Mouse (Mus musculus) granulocyte monocyte progenitor cell, adult 5-6 weeks (primary cell): ENCODE data around the gene Maneal. TPM values are rescaled to one million over a fixed set of nuclear protein-coding genes. Genes with fewer than 3 reads are reported as not detected.

Source experiments
- ATAC-seq: replicated peaks from 2 replicates; pipeline ENCODE4 v1.8.0; 2016; ENCODE audit warnings: mild to moderate bottlenecking, moderate TSS enrichment, inconsistent platforms; ENCODE audit not compliant: poor library complexity, severe bottlenecking
- total RNA-seq, 2 experiments: library from RNA; stranded (forward) in 1 of 2; stranded (reverse) in 1 of 2; fragments of 200-712, 200-1000 nt in 1 of 2; fragments of >200 nt in 1 of 2; fragmentation: Nextera tagmentation in 1 of 2; gene quantifications; 2 replicates each; pipeline ENCODE4 v1.2.3; 2014 to 2017

Gene Maneal
- total RNA-seq (2014; fragmentation: Nextera tagmentation) (1.2 TPM in 1 of 2 replicates, not detected in the other), total RNA-seq (2017) (not detected in 2 replicates)

GRCm38 (mm10) chr4:124861283-124862188, at the start of gene Maneal:
Maneal (minus strand) TSS chr4:124862171.
- ATAC-seq: 0 out of 2 replicates have a peak, but pooled peaks have one; percentile 16

GRCm38 (mm10) chr4:124905971-124906822, 44.2 kb upstream of the Maneal start:
- ATAC-seq: no peak

- ATAC-seq: no peak
Observed at GRCm38 (mm10) chr4:124905417-124905816, 43.4 kb upstream of the Maneal start.

- ATAC-seq: no peak
Observed at GRCm38 (mm10) chr4:124899906-124900305, 37.9 kb upstream of the Maneal start.

- ATAC-seq: no peak
Observed at GRCm38 (mm10) chr4:124898428-124898827, 36.5 kb upstream of the Maneal start.

GRCm38 (mm10) chr4:124894508-124895428, 32.8 kb upstream of the Maneal start:
- ATAC-seq: 0 out of 2 replicates have a peak, but pooled peaks have one; percentile 14

- ATAC-seq: no peak
Observed at GRCm38 (mm10) chr4:124893769-124894168, 31.8 kb upstream of the Maneal start.

GRCm38 (mm10) chr4:124890831-124891230, 28.9 kb upstream of the Maneal start:
- ATAC-seq: no peak

- no peak for ATAC-seq
Observed at GRCm38 (mm10) chr4:124889935-124890334, 28.0 kb upstream of the Maneal start.

GRCm38 (mm10) chr4:124888702-124889101, 26.7 kb upstream of the Maneal start:
- no peak for ATAC-seq

GRCm38 (mm10) chr4:124882151-124882729, 20.3 kb upstream of the Maneal start:
- ATAC-seq: peak; percentile 73

- ATAC-seq: no peak; the same call in none of the 2 replicates
Observed at GRCm38 (mm10) chr4:124881341-124881908, 19.5 kb upstream of the Maneal start.

- no peak for ATAC-seq
Observed at GRCm38 (mm10) chr4:124880599-124880998, 18.6 kb upstream of the Maneal start, which contains the start of gene Epha10. Epha10 (plus strand) TSS chr4:124880899.

- no peak for ATAC-seq
Observed at GRCm38 (mm10) chr4:124872719-124873118, 10.7 kb upstream of the Maneal start.

GRCm38 (mm10) chr4:124860446-124860845, 1.5 kb downstream of the Maneal start:
- peak; percentile 73 for ATAC-seq

- ATAC-seq: no peak
Observed at GRCm38 (mm10) chr4:124858370-124858769, 3.6 kb downstream of the Maneal start.

GRCm38 (mm10) chr4:124856294-124856693, 5.7 kb downstream of the Maneal start:
- ATAC-seq: no peak

GRCm38 (mm10) chr4:124850933-124851658, 10.9 kb downstream of the Maneal start, which contains the start of gene 1110065P20Rik:
1110065P20Rik (minus strand) TSS chr4:124851196.
- ATAC-seq: peak; percentile 67
